Mouse (Mus musculus) layer of hippocampus, adult 2 months (tissue): ENCODE results near the gene Ddb1. TPM values are rescaled to one million over a fixed set of nuclear protein-coding genes. Genes with fewer than 3 reads are reported as not detected.

Experiments
- DNase-seq, 2 experiments: peaks; one replicate each; pipeline ENCODE4 v3.0.0; 2022; ENCODE audit warnings: low spot score in 2 of 2
- H3K27ac ChIP-seq: fragments of 200-600 bp; 2 replicates; pipeline ENCODE4 v1.8.1; 2022
- H3K4me3 ChIP-seq: fragments of 200-600 bp; 2 replicates; pipeline ENCODE4 v1.8.1; 2022; ENCODE audit warnings: mild to moderate bottlenecking
- CTCF ChIP-seq: fragments of 200-600 bp; conservative IDR thresholded peaks from 2 replicates; pipeline ENCODE4 v1.8.1; 2022; ENCODE audit warnings: antibody characterized with exemption, mild to moderate bottlenecking, moderate library complexity
- total RNA-seq, 2 experiments: library from RNA; stranded (reverse); gene quantifications; 2 replicates each; pipeline ENCODE4 v1.2.3; 2021

Ddb1 gene
- total RNA-seq, 2 experiments from 2014 or later: 194 to 210 TPM

- DNase-seq: peak; percentile 92 to 94
- Histone ChIP-seq H3K27ac (peak within 1 kb of the TSS; percentile 99), H3K4me3 (peak within 1 kb of the TSS; percentile 71)
- TF ChIP-seq CTCF: peak; percentile 79
Observed at GRCm38 (mm10) chr19:10576690-10577561, 28.2 kb upstream of the Ddb1 start, which contains the start of the genes Cyb561a3 and Tmem138. Gene Cyb561a3, plus strand, starts transcription at chr19:10577172. Gene Tmem138, minus strand, starts transcription at chr19:10577362.

GRCm38 (mm10) chr19:10580102-10580501 is 25.0 kb upstream of the Ddb1 start:
- H3K27ac ChIP-seq: no peak overlapping the region
- no peak for TF ChIP-seq CTCF
- no peak overlapping the region for H3K4me3 ChIP-seq
- no peak for DNase-seq

GRCm38 (mm10) chr19:10580761-10581160 is 24.4 kb upstream of the Ddb1 start:
- no peak for TF ChIP-seq CTCF
- no peak for DNase-seq
- no peak overlapping the region for H3K4me3 ChIP-seq
- H3K27ac ChIP-seq: no peak overlapping the region

- TF ChIP-seq CTCF: no peak
Observed at GRCm38 (mm10) chr19:10581984-10582383, 23.1 kb upstream of the Ddb1 start.

GRCm38 (mm10) chr19:10583550-10584146 is 21.5 kb upstream of the Ddb1 start:
- H3K27ac ChIP-seq: no peak overlapping the region
- H3K4me3 ChIP-seq: no peak overlapping the region
- DNase-seq: peak in 1 of 2 experiments; percentile 18
- no peak for TF ChIP-seq CTCF

More at GRCm38 (mm10) chr19:10581984-10582383, 23.1 kb upstream of the Ddb1 start:
- no peak overlapping the region for H3K27ac ChIP-seq
- no peak overlapping the region for H3K4me3 ChIP-seq
- DNase-seq: no peak

- H3K27ac ChIP-seq: no peak overlapping the region
- no peak for TF ChIP-seq CTCF
- no peak overlapping the region for H3K4me3 ChIP-seq
- no peak for DNase-seq
Observed at GRCm38 (mm10) chr19:10585112-10585511, 20.0 kb upstream of the Ddb1 start.

GRCm38 (mm10) chr19:10587231-10587630 is 17.9 kb upstream of the Ddb1 start:
- TF ChIP-seq CTCF: no peak
- no peak overlapping the region for H3K4me3 ChIP-seq
- H3K27ac ChIP-seq: no peak overlapping the region
- DNase-seq: no peak

GRCm38 (mm10) chr19:10589127-10589857 is 15.8 kb upstream of the Ddb1 start:
- TF ChIP-seq CTCF: no peak

GRCm38 (mm10) chr19:10590301-10590700 is 14.8 kb upstream of the Ddb1 start:
- Histone ChIP-seq H3K4me3 (no peak overlapping the region), H3K27ac (no peak overlapping the region)
- no peak for TF ChIP-seq CTCF
- DNase-seq: no peak

More at GRCm38 (mm10) chr19:10589127-10589857, 15.8 kb upstream of the Ddb1 start:
- H3K27ac ChIP-seq: no peak overlapping the region
- DNase-seq: no peak
- no peak overlapping the region for H3K4me3 ChIP-seq

GRCm38 (mm10) chr19:10591659-10592377 is 13.3 kb upstream of the Ddb1 start:
- TF ChIP-seq CTCF: no peak
- no peak for DNase-seq
- Histone ChIP-seq H3K4me3 (no peak overlapping the region), H3K27ac (no peak overlapping the region)

GRCm38 (mm10) chr19:10598188-10598587 is 6.9 kb upstream of the Ddb1 start:
- Histone ChIP-seq H3K4me3 (no peak overlapping the region), H3K27ac (no peak overlapping the region)
- DNase-seq: no peak
- peak; percentile 58 for TF ChIP-seq CTCF

- H3K27ac ChIP-seq: no peak overlapping the region
- TF ChIP-seq CTCF: no peak
- no peak overlapping the region for H3K4me3 ChIP-seq
- no peak for DNase-seq
Observed at GRCm38 (mm10) chr19:10599648-10600047, 5.5 kb upstream of the Ddb1 start.
